Comparison of ENCODE assay signal across 9 mouse cellular contexts in genomic region chr3:94783462-94783931, GRCm38 (mm10). TPM values are rescaled to one million over a fixed set of nuclear protein-coding genes. Genes with fewer than 3 reads are reported as not detected.
DNase-seq lines count a peak whose midpoint lies in the region; ATAC-seq and TF ChIP-seq lines count a peak whose summit lies in the region.
"Had no signal": no experiment of that assay in that cellular context is flagged by ENCODE, and none has a peak within 500 bp of the region (broad histone marks: within the 10 kb centered on the region; RNA-seq: fewer than 3 reads in every experiment).

No protein-coding gene starts in this region.

- H3K27me3 ChIP-seq in E14TG2a.4 (ENCODE audit: insufficient read depth, low read length): peaks cover 56% of the 10 kb centered on the region
- H3K27me3 ChIP-seq: neural tube, embryonic 15.5 days had no signal

- TF ChIP-seq CTCF in E14TG2a.4 (conservative IDR thresholded peaks at IDR 0.05; ENCODE audit: low read length): no peak
- TF ChIP-seq CTCF in left cerebral cortex, adult 2 months (IDR thresholded peaks at IDR 0.05): no peak

- intact Hi-C loops in left cerebral cortex, adult 2 months (cut with DNase I): no loop called here
- intact Hi-C loops in heart, postnatal 36 days (cut with DNase I): no loop called here

- no peaks in the 10 kb centered on the region for H3K9me3 ChIP-seq in E14TG2a.4 (ENCODE audit: low read length)
- H3K9me3 ChIP-seq: neural tube, embryonic 15.5 days had no signal

- H3K4me1 ChIP-seq in E14TG2a.4 (replicated peaks; ENCODE audit: low read depth, low read length): peaks cover 66% of the 10 kb centered on the region

- DNase-seq in cerebellum, adult 18-20 months: peak; percentile 37 to 45
- DNase-seq in kidney, adult 8-10 months: peak; percentile 74 to 85
- DNase-seq in lung, adult 18-20 months: peak; percentile 87 to 90
- no peak for DNase-seq in thymus, postnatal 4 days
- no peak for DNase-seq in left cerebral cortex, adult 2 months (ENCODE audit: extremely low spot score in 1 of 2, low spot score in 2 of 2)
- no peak for DNase-seq in heart, postnatal 36 days

- H3K27ac ChIP-seq in left cerebral cortex, adult 2 months: no peak overlapping the region
- H3K27ac ChIP-seq: neural tube, embryonic 15.5 days had no signal

- H3K4me3 ChIP-seq in E14TG2a.4 (replicated peaks; ENCODE audit: low read length): peak overlapping the region; percentile 49
- H3K4me3 ChIP-seq in left cerebral cortex, adult 2 months: no peak overlapping the region
- H3K4me3 ChIP-seq: neural tube, embryonic 15.5 days had no signal

- peaks cover 7% of the 10 kb centered on the region for H3K36me3 ChIP-seq in E14TG2a.4 (ENCODE audit: insufficient read depth, low read length)

- ATAC-seq in megakaryocyte, adult 5-6 weeks (ENCODE audit: poor library complexity, severe bottlenecking): no peak

RNA-seq across cellular contexts. Expression of gene Cgn, which starts 2.8 kb away (rescaled TPM):
- not detected in 2 replicates for total RNA-seq in megakaryocyte, adult 5-6 weeks (2015)
- not detected in 2 replicates for total RNA-seq in megakaryocyte, adult 5-6 weeks (2017)
- 1 to 10 TPM; 4.5 TPM for total RNA-seq in left cerebral cortex, adult 2 months (2021)
- under 1 TPM; 0.35 to 0.83 TPM for total RNA-seq in heart, postnatal 36 days (2021)

RNA-seq across cellular contexts. Expression of gene Pogz, which starts 53.9 kb away (rescaled TPM):
- 28.8 and 41.8 TPM in 2 replicates for total RNA-seq in megakaryocyte, adult 5-6 weeks (2015)
- 12.1 and 14.4 TPM in 2 replicates for total RNA-seq in megakaryocyte, adult 5-6 weeks (2017)
- total RNA-seq in left cerebral cortex, adult 2 months (2021): 10 to 100 TPM; 57.4 to 60.2 TPM
- 10 to 100 TPM; 18.7 to 21.5 TPM for total RNA-seq in heart, postnatal 36 days (2021)

Comparison
In these comparisons a context has a peak if more than half of its experiments do, and no peak if none do; other contexts are left out.
1. DNase-seq: peak in cerebellum, adult 18-20 months (2 of 2), kidney, adult 8-10 months (2 of 2) and lung, adult 18-20 months (2 of 2); none in thymus, postnatal 4 days (single experiment), left cerebral cortex, adult 2 months (0 of 2) and heart, postnatal 36 days (0 of 2).